Mouse (Mus musculus) forebrain, embryonic 12.5 days (tissue): ENCODE results near the gene Cldn15. TPM values are rescaled to one million over a fixed set of nuclear protein-coding genes. Genes with fewer than 3 reads are reported as not detected.
A peak's percentile ranks its signal among the peaks of the same experiment; 100 is the strongest.

Source experiments
- ATAC-seq: fragments of 200-750 bp; cut with Nextera tagmentation; 2 replicates; pipeline ENCODE4 v1.8.0; 2017; ENCODE audit warnings: moderate TSS enrichment; ENCODE audit not compliant: low FRiP score
- H3K27ac ChIP-seq: fragments of 300-500 bp; sonication (generic); 2 replicates; pipeline ENCODE4 v1.5.1; 2016; ENCODE audit warnings: mild to moderate bottlenecking
- H3K27me3 ChIP-seq: fragments of 300-500 bp; sonication (generic); 2 replicates; pipeline ENCODE4 v1.6.1; 2016; ENCODE audit warnings: mild to moderate bottlenecking
- H3K36me3 ChIP-seq: fragments of 300-500 bp; sonication (generic); replicated peaks from 2 replicates; pipeline ENCODE4 v1.6.1; 2016; ENCODE audit warnings: mild to moderate bottlenecking
- H3K4me1 ChIP-seq: fragments of 300-500 bp; sonication (generic); 2 replicates; pipeline ENCODE4 v1.6.1; 2016
- H3K4me2 ChIP-seq: fragments of 300-500 bp; sonication (generic); 2 replicates; pipeline ENCODE4 v1.6.1; 2016; ENCODE audit warnings: mild to moderate bottlenecking, moderate library complexity
- H3K4me3 ChIP-seq: fragments of 300-500 bp; sonication (generic); replicated peaks from 2 replicates; pipeline ENCODE4 v1.5.1; 2016; ENCODE audit warnings: mild to moderate bottlenecking
- H3K9ac ChIP-seq: fragments of 300-500 bp; sonication (generic); 2 replicates; pipeline ENCODE4 v1.6.1; 2016; ENCODE audit warnings: mild to moderate bottlenecking
- H3K9me3 ChIP-seq: fragments of 300-500 bp; sonication (generic); 2 replicates; pipeline ENCODE4 v1.6.1; 2016
- WGBS: fragments of 180-500 bp; shearing (Covaris S2); methylation state at CpG from one replicate; pipeline ENCODE4 v1.1.7; 2016; 5-methylcytosine and 5-hydroxymethylcytosine counted together
- polyA plus RNA-seq: library from polyadenylated mRNA; unstranded; fragments of >200 nt; fragmentation: Nextera tagmentation; extraction: Ambion mirVana; gene quantifications from 2 replicates; pipeline ENCODE4 v1.2.1, GENCODE M21; 2016

The Cldn15 gene
- polyA plus RNA-seq, 1 experiment from 2014 or later = 0.50 TPM

DNA sequence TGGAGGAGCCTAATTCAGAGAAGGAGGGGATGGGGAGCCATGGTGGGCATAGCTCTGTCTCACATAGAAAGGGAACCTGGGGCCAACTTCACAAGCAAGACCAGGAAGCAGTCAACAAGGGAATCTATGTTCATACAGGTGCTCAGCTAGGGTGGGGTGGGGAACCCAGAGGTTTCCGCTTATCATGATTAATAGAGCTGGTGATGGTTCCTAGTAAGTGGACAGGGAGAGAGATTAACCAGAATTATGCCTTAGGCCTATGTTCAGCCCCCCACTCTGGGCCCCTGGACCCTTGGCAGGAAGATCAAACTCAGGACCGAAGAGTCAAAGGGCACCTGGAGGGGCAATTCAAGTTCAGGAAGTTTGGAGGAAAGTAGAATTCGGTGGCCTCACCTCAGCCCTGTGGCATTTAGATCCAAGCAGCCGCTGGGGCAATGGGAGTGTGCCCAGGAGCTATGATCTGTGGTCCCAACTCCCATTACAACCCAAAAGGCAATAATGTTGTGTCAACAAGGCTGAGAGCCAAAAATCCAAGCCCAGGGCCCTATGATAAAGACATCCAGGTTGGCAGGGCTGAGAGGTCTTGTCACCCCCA lies 542 bp downstream of the Cldn15 start:
- peaks cover 52% of the 10 kb centered on the region for H3K36me3 ChIP-seq
- ATAC-seq = no peak
- no peak overlapping the region for H3K4me2 ChIP-seq
- WGBS = 93% methylated on average over 4 of the region's 4 CpGs
- peaks cover 8% of the 10 kb centered on the region for H3K4me1 ChIP-seq
- no peaks in the 10 kb centered on the region for H3K27me3 ChIP-seq
- H3K27ac ChIP-seq = no peak overlapping the region
- no peak overlapping the region for H3K9ac ChIP-seq
- no peaks in the 10 kb centered on the region for H3K9me3 ChIP-seq
- no peak overlapping the region for H3K4me3 ChIP-seq

DNA sequence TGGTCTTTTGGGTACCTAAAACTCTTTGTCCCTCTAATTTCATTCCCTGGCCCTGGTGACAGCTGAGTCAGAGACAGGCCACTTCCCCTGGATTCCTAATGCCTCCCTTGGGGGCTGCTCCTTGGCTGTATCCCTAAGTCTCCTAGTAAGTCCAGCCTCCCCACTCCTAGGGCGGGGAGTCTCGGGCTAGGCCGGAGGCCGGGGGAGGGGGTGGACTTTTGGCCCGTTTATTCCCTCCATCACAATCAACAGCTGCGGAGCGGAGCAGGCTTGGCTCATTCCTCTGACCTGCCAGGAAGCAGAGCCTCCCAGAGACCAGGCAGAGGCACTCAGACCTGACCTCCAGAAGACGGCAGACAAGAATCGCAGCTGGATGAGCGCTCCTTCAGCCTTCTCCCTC lies 1.2 kb downstream of the Cldn15 start:
- no peak for ATAC-seq
- Histone ChIP-seq H3K4me2 (no peak overlapping the region), H3K27ac (no peak overlapping the region), H3K9me3 (no peaks in the 10 kb centered on the region), H3K27me3 (no peaks in the 10 kb centered on the region), H3K4me3 (no peak overlapping the region), H3K36me3 (peaks cover 52% of the 10 kb centered on the region), H3K4me1 (peaks cover 8% of the 10 kb centered on the region), H3K9ac (no peak overlapping the region)
- 79% methylated on average over 10 of the region's 10 CpGs for WGBS

DNA sequence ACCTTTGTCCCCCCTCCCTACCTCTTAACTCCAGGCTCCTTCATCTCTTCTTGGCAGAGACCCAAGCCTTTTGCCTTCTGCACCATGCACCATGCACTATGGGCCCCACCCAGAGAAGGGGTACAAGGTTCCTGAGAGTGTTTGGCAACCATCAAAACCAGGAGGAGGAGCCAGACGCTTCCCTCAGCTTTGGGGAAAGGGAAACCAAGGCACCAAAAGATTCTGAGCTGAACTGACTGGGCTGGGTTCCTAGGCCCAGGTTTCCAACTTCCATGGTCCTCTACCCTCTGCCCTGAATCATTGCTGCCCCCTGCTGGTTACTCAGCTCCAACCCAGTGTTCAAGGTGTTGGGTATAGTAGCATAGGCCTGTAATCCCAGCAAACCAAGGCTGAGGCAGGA lies 4.3 kb downstream of the Cldn15 start:
- WGBS = 65% methylated on average over 1 of the region's 1 CpGs
- H3K9me3 ChIP-seq = no peaks in the 10 kb centered on the region

DNA sequence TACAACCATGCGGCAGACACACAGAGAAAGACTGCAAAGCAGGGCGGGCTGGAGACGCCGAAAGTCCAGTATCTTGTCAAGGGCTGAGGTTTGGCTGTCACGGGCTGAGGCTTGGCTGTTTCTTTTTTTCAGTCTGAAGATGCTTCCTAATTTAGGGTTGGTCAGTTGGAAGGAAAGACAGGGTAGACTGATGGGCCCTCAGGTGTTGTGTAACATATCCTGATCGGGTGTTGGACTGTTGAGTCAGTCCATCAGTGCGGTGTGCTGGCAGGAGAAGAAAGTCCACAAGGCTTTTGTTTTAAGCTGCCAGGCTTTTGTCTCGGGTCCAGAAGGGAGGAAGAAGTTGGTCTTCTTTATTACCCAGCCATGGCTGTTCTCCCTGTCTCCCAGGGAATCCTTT lies 7.3 kb downstream of the Cldn15 start:
- H3K4me2 ChIP-seq = no peak overlapping the region
- no peak overlapping the region for H3K4me3 ChIP-seq
- no peaks in the 10 kb centered on the region for H3K36me3 ChIP-seq
- no peaks in the 10 kb centered on the region; the same call in 1 of the 2 replicates for H3K27me3 ChIP-seq
- H3K27ac ChIP-seq = no peak overlapping the region
- ATAC-seq = no peak
- no peak overlapping the region for H3K9ac ChIP-seq
- WGBS = 81% methylated on average over 8 of the region's 8 CpGs
- no peaks in the 10 kb centered on the region for H3K4me1 ChIP-seq
- H3K9me3 ChIP-seq = no peaks in the 10 kb centered on the region

More for the DNA sequence above, 4.3 kb downstream of the Cldn15 start:
- no peaks in the 10 kb centered on the region; the same call in 1 of the 2 replicates for H3K27me3 ChIP-seq
- H3K27ac ChIP-seq = no peak overlapping the region
- H3K4me1 ChIP-seq = no peaks in the 10 kb centered on the region
- no peak for ATAC-seq
- no peak overlapping the region for H3K9ac ChIP-seq
- peaks cover 23% of the 10 kb centered on the region for H3K36me3 ChIP-seq
- no peak overlapping the region for H3K4me3 ChIP-seq
- H3K4me2 ChIP-seq = no peak overlapping the region

DNA sequence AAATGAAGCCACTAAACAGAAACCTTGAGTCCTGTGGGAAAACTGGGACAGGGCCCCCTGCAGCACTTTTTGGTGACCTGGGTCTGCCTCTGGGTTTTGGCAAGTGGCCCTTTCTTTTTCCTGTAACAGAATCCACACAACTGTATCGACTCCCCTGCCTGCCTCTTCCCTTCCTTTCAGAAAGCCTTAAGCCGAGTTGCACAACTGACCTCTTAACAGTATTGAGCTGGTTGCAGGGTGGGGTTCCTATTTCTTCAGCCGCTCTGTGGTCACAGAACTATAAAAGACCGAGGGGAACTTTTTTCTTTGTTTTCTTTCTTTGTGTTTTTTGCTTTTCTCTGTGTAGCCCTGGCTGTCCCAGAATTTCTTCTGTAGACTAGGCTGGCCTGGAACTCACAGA lies 11.4 kb downstream of the Cldn15 start:
- 76% methylated on average over 4 of the region's 4 CpGs for WGBS
- Histone ChIP-seq H3K4me1 (no peaks in the 10 kb centered on the region), H3K9me3 (no peaks in the 10 kb centered on the region), H3K27me3 (no peaks in the 10 kb centered on the region; the same call in 1 of the 2 replicates), H3K4me2 (no peak overlapping the region), H3K4me3 (no peak overlapping the region), H3K9ac (no peak overlapping the region), H3K36me3 (peaks cover 17% of the 10 kb centered on the region), H3K27ac (no peak overlapping the region)
- no peak for ATAC-seq

DNA sequence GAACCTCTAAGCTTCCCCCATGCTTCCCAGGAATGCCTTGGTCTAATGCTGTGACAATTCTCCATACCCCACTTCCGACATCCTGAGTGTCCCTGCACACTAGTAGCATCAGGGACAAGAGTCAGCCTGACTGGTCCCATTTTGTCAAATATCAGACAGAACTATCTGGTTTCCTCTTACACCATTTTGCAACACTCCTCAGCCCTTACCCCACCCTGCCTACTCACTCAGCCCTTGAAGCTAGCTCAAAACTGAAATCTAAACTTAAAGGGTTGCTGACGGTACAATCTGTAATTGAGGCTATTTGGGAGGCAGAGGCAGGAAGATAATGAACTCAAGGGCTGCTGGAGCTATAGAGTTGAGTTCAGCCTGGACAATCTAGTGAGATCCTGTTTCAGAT lies 13.3 kb downstream of the Cldn15 start:
- Histone ChIP-seq H3K4me1 (no peaks in the 10 kb centered on the region), H3K36me3 (peaks cover 26% of the 10 kb centered on the region), H3K9ac (no peak overlapping the region), H3K4me2 (no peak overlapping the region), H3K9me3 (no peaks in the 10 kb centered on the region), H3K27me3 (no peaks in the 10 kb centered on the region), H3K4me3 (no peak overlapping the region), H3K27ac (no peak overlapping the region)
- ATAC-seq = no peak
- WGBS = 77% methylated on average over 2 of the region's 2 CpGs

DNA sequence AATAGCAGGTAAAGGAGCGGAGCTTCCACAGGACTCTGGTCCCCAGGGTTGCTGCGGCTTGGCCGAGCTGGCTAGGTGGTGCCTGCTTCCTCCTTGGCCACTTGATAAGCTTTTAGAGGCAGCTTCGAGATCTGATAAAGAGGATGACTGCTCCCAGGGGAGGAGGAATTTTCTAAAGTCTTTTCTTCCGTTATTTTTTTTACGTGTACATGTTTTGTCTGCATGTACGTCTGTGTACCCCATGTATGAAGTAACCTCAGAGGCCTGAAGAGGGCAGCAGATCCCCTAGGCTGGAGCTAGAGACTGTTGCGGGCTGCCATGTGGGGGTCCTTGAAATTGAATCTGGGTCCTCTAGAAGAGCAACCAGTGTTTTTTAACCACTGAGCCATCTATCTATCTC lies 14.6 kb downstream of the Cldn15 start:
- H3K4me3 ChIP-seq = no peak overlapping the region

DNA sequence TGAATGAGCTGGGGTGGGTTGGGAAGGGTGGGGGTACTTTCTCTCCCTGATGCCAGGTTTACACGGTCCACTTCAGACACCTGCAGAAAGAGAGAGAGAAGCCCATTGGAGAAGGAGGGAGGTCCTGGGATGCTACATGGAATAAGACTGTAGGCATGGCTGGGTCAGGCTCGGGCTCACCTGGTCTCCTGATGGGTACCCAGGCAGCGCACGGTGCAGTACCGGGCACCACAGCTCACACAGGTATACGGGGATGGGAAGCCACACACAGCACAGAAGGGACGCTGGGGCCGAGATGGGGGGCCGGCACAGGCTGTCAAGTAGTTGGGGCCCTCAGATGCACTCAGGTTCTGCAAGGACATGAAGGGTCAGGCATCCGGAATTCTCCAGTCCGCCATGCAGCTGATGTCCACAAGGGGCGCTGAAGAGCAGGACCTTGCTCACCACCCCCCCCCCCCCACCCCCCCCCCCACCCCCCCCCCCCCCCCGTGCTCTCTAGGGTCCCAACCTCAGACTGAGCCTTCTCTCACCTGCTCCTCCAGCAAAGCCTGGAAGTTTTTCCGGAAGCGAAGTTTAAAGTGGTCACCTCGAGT lies 16.0 kb downstream of the Cldn15 start:
- Histone ChIP-seq H3K4me2 (no peak overlapping the region), H3K27ac (no peak overlapping the region), H3K27me3 (no peaks in the 10 kb centered on the region), H3K9me3 (no peaks in the 10 kb centered on the region), H3K4me1 (peaks cover 8% of the 10 kb centered on the region), H3K9ac (no peak overlapping the region), H3K4me3 (no peak overlapping the region), H3K36me3 (peaks cover 26% of the 10 kb centered on the region)
- no peak for ATAC-seq
- WGBS = 64% methylated on average over 13 of the region's 16 CpGs

More for the DNA sequence above, 14.6 kb downstream of the Cldn15 start:
- peaks cover 26% of the 10 kb centered on the region for H3K36me3 ChIP-seq
- no peak overlapping the region for H3K4me2 ChIP-seq
- 91% methylated on average over 8 of the region's 8 CpGs for WGBS
- no peaks in the 10 kb centered on the region for H3K9me3 ChIP-seq
- H3K9ac ChIP-seq = no peak overlapping the region
- peaks cover 5% of the 10 kb centered on the region for H3K4me1 ChIP-seq
- H3K27me3 ChIP-seq = no peaks in the 10 kb centered on the region
- ATAC-seq = no peak
- H3K27ac ChIP-seq = no peak overlapping the region

DNA sequence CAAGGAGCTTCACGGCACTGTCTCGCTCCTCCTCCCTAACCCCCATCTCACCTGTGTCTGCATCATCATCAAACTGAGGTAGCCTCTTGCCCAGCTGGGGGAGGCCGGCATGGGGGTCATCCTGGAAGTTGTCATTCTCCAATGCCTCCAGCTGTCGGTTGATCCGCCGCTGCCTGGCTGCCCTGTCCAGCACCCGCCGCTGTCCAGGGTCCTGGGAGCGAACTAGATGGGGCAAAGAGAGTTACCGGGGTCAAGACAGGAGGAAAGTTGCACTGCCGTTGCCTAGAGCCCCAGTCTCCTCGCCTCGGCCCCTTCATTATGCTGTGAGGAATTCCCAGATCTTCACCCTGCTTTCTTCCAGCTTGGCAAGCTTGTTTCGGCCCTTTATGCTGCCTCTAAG lies 18.4 kb downstream of the Cldn15 start:
- Histone ChIP-seq H3K4me3 (no peak overlapping the region), H3K9ac (no peak overlapping the region), H3K4me1 (peaks cover 21% of the 10 kb centered on the region), H3K9me3 (no peaks in the 10 kb centered on the region), H3K36me3 (peaks cover 40% of the 10 kb centered on the region), H3K4me2 (no peak overlapping the region), H3K27ac (no peak overlapping the region), H3K27me3 (no peaks in the 10 kb centered on the region)
- 60% methylated on average over 14 of the region's 14 CpGs for WGBS
- ATAC-seq = no peak

DNA sequence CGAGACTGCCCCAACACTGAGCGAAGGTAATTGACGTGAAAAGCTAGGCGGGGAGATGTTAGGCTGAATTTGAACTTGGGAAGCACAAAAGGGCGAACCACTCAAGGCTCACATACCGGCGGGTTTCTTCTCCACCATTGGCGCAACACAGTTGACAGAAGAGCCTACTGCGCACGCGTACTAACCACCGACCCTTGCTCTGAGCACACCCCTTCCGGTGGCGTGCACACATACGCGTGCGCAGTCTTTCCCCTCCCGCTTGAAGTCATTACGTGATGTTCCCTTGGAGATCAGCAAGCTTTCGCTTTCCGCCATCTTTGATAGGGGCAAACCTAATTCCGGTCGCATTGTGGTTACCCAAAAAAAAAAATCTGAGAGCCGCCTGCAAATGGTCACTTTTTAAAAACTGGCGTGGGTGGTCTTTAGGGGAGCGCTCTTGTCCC lies 20.3 kb downstream of the Cldn15 start, which contains the start of gene Plod3:
Gene Plod3, plus strand, starts transcription at position 325 of the 443 bp plus-strand sequence.
- ATAC-seq = peak; percentile 92
- Histone ChIP-seq H3K27ac (peak within 1 kb of the TSS; percentile 94), H3K36me3 (peaks cover 49% of the 10 kb centered on the region), H3K9me3 (no peaks in the 10 kb centered on the region), H3K9ac (peak within 1 kb of the TSS; percentile 95), H3K4me3 (peak within 1 kb of the TSS; percentile 88), H3K4me2 (peak within 1 kb of the TSS; percentile 96), H3K4me1 (peaks cover 21% of the 10 kb centered on the region), H3K27me3 (no peaks in the 10 kb centered on the region)
- under 1% methylated on average over 26 of the region's 26 CpGs for WGBS

DNA sequence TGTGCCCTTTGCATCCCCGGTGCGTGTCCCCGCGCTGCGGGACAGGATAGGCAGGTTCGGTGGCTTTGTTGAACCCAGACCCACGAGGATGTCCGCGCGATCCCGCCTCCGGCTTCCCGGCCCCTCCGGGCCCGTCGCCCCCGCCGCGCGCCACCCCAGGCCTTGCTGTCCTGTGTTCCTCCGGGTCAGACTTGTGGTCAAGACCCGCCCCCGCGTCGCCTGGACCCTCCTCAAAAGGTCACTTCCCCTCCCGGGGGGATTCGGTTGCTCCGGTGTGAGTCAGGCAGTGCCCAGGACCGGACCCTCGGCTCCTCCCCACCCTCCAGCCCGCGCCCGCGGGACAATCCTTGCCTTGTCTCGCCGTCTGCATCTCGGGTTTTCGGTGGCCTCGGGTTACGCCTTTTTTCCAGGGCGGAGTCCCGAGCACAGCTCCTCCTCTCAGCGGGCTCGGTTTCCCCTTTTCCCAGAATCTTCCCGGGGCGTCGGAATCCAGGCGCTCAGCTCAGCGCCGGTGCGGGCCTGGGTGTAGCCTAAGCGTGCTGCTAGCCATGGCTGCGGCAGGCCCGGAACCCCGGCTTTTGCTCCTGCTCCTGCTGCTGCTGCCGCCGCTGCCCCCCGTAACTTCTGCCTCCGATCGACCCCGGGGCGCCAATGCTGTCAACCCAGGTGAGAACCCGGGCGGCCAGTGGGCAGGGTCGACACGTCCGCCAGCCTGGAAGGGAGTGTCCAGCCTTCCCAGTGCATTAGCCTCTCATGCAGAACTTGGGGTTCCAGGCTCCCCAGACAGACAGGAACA lies 20.9 kb downstream of the Cldn15 start:
- peak overlapping the region; percentile 95 for H3K9ac ChIP-seq
- peak overlapping the region; percentile 94 for H3K27ac ChIP-seq
- H3K36me3 ChIP-seq = peaks cover 49% of the 10 kb centered on the region
- H3K4me3 ChIP-seq = peak overlapping the region; percentile 88
- WGBS = under 1% methylated on average over 67 of the region's 67 CpGs
- no peaks in the 10 kb centered on the region for H3K27me3 ChIP-seq
- ATAC-seq = peak; percentile 66
- no peaks in the 10 kb centered on the region for H3K9me3 ChIP-seq
- peak overlapping the region; percentile 96 for H3K4me2 ChIP-seq
- H3K4me1 ChIP-seq = peaks cover 21% of the 10 kb centered on the region

DNA sequence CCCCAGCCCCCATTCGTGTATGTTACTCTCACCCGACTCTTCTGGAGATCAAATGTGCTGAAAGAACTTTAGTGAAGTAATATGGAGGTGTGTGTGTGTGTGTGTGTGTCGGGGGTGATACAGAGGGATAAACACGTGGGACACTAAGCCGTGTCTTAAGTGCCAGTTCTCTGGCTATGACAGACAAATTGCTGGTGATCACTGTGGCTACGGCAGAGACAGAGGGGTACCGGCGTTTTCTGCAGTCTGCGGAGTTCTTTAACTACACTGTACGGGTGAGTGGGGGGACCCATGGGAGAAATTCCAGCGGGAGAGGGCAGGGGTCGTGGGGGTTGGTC lies 21.5 kb downstream of the Cldn15 start, which contains the start of gene Znhit1:
Gene Znhit1, minus strand, starts transcription at position 88 of the 338 bp plus-strand sequence.
- ATAC-seq = no peak
- peaks cover 54% of the 10 kb centered on the region for H3K36me3 ChIP-seq
- H3K9ac ChIP-seq = peak within 1 kb of the TSS; percentile 95
- WGBS = 6% methylated on average over 12 of the region's 12 CpGs
- no peaks in the 10 kb centered on the region for H3K9me3 ChIP-seq
- H3K27me3 ChIP-seq = no peaks in the 10 kb centered on the region
- peaks cover 21% of the 10 kb centered on the region for H3K4me1 ChIP-seq
- peak within 1 kb of the TSS; percentile 88 for H3K4me3 ChIP-seq
- H3K27ac ChIP-seq = peak within 1 kb of the TSS; percentile 94
- H3K4me2 ChIP-seq = peak within 1 kb of the TSS; percentile 96
